Mouse (Mus musculus) limb, embryonic 14.5 days (tissue): ENCODE data around the gene Tmem131l. TPM values are rescaled to one million over a fixed set of nuclear protein-coding genes. Genes with fewer than 3 reads are reported as not detected.

Experiments used
- ATAC-seq: fragments of 200-750 bp; cut with Nextera tagmentation; 2 replicates; pipeline ENCODE4 v1.8.0; 2017; ENCODE audit warnings: low read depth, moderate number of reproducible peaks, moderate TSS enrichment; ENCODE audit not compliant: low FRiP score
- DNase-seq: peaks from one replicate; pipeline ENCODE4 v3.0.0-alpha.2; 2015; ENCODE audit warnings: low spot score
- H3K27ac ChIP-seq: fragments of 300-500 bp; sonication (generic); replicated peaks from 2 replicates; pipeline ENCODE4 v1.5.1; 2014; ENCODE audit warnings: low read depth, mild to moderate bottlenecking, low read length, moderate library complexity, mixed read lengths
- H3K27me3 ChIP-seq: fragments of 300-500 bp; sonication (generic); 2 replicates; pipeline ENCODE4 v1.6.1; 2014; ENCODE audit warnings: low read length, mixed read lengths; ENCODE audit not compliant: control insufficient read depth, insufficient read depth
- H3K36me3 ChIP-seq: fragments of 300-500 bp; sonication (generic); 2 replicates; pipeline ENCODE4 v1.6.1; 2014; ENCODE audit warnings: mild to moderate bottlenecking, low read length, moderate library complexity, mixed read lengths; ENCODE audit not compliant: control insufficient read depth, insufficient read depth
- H3K4me1 ChIP-seq: fragments of 300-500 bp; sonication (generic); 2 replicates; pipeline ENCODE4 v1.6.1; 2014; ENCODE audit warnings: antibody characterized with exemption, low read length, mixed read lengths; ENCODE audit not compliant: control insufficient read depth, insufficient read depth
- H3K4me2 ChIP-seq: fragments of 300-500 bp; sonication (generic); replicated peaks from 2 replicates; pipeline ENCODE4 v1.6.1; 2014; ENCODE audit warnings: low read depth, mild to moderate bottlenecking, low read length, moderate library complexity; ENCODE audit not compliant: severe bottlenecking
- H3K4me3 ChIP-seq: fragments of 300-500 bp; sonication (generic); replicated peaks from 2 replicates; pipeline ENCODE4 v1.5.1; 2014; ENCODE audit warnings: low read length
- H3K9ac ChIP-seq: fragments of 300-500 bp; sonication (generic); 2 replicates; pipeline ENCODE4 v1.6.1; 2014; ENCODE audit warnings: mild to moderate bottlenecking, low read depth, low read length, moderate library complexity; ENCODE audit not compliant: severe bottlenecking
- H3K9me3 ChIP-seq: fragments of 300-500 bp; sonication (generic); 2 replicates; pipeline ENCODE4 v1.6.1; 2016; ENCODE audit warnings: low read length; ENCODE audit not compliant: control insufficient read depth
- POLR2A ChIP-seq: fragments of 200-500 bp; IDR thresholded peaks from 2 replicates; pipeline ENCODE4 v1.8.0; 2012; ENCODE audit warnings: inconsistent platforms, mild to moderate bottlenecking, moderate library complexity, borderline replicate concordance; ENCODE audit not compliant: insufficient read depth, insufficient read length; ENCODE audit errors: extremely low read depth
- WGBS: fragments of 180-500 bp; shearing (Covaris S2); extraction: QIAGEN DNeasy Blood & Tissue Kit; methylation state at CpG from one replicate; pipeline ENCODE4 v1.1.7; 2014; 5-methylcytosine and 5-hydroxymethylcytosine counted together
- polyA plus RNA-seq, 2 experiments: library from polyadenylated mRNA; depleted of rRNA in 1 of 2; stranded (reverse) in 1 of 2; unstranded in 1 of 2; fragments of >200 nt; fragmentation: Nextera tagmentation in 1 of 2; extraction: Ambion mirVana in 1 of 2; gene quantifications; 2 replicates each; pipeline versions ENCODE4 v1.2.1 to v1.2.3; 2012 to 2014

Tmem131l gene
- polyA plus RNA-seq, 2 experiments: 52.4 to 59.8 TPM

GRCm38 (mm10) chr3:83962571-83962970 lies 77.4 kb downstream of the Tmem131l start:
- peak; percentile 27 for DNase-seq

DNA sequence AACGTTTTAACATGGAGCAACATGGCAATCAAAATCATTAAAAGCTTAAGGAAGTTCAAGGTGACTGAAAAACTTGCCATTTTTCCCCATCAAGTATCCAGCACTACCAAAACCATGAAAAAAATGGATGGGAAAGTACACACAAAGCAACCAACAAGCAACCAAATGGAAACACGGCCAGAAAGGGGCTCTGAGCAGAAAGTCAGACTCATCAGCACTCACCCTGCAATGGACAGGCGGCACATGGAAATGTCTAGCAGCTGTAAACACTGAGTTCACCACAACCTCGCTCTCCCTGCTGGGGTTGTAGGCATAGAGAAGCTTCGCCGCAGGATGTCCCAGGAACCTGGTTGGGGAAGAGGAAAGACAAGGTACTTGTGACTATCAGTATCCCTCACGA lies 77.9 kb downstream of the Tmem131l start:
- no peaks in the 10 kb centered on the region for H3K27me3 ChIP-seq
- TF ChIP-seq POLR2A: no peak
- ATAC-seq: peak; percentile 19; the same call in 1 of the 2 replicates
- H3K4me3 ChIP-seq: no peak overlapping the region
- no peaks in the 10 kb centered on the region for H3K9me3 ChIP-seq
- H3K9ac ChIP-seq: no peak overlapping the region
- H3K4me1 ChIP-seq: no peaks in the 10 kb centered on the region
- DNase-seq: no peak
- H3K4me2 ChIP-seq: no peak overlapping the region
- 85% methylated on average over 7 of the region's 7 CpGs for WGBS
- no peak overlapping the region for H3K27ac ChIP-seq
- peaks cover 34% of the 10 kb centered on the region for H3K36me3 ChIP-seq

More at GRCm38 (mm10) chr3:83962571-83962970, 77.4 kb downstream of the Tmem131l start:
- Histone ChIP-seq H3K4me3 (no peak overlapping the region), H3K36me3 (peaks cover 29% of the 10 kb centered on the region), H3K27ac (no peak overlapping the region), H3K27me3 (no peaks in the 10 kb centered on the region), H3K4me2 (no peak overlapping the region), H3K9ac (no peak overlapping the region), H3K9me3 (no peaks in the 10 kb centered on the region), H3K4me1 (no peaks in the 10 kb centered on the region)
- ATAC-seq: peak; percentile 79
- no peak for TF ChIP-seq POLR2A
- WGBS: 67% methylated on average over 3 of the region's 3 CpGs

- no peak for DNase-seq
- H3K36me3 ChIP-seq: peaks cover 39% of the 10 kb centered on the region
- no peak for TF ChIP-seq POLR2A
These were observed 80.9 kb downstream of the Tmem131l start for GRCm38 (mm10) chr3:83958951-83959681.

GRCm38 (mm10) chr3:83953879-83954278 lies 86.1 kb downstream of the Tmem131l start:
- Histone ChIP-seq H3K27ac (no peak overlapping the region), H3K4me1 (0 out of 2 replicates have a peak, but pooled peaks cover 2% of the 10 kb centered on the region), H3K36me3 (peaks cover 32% of the 10 kb centered on the region), H3K9me3 (no peaks in the 10 kb centered on the region), H3K9ac (no peak overlapping the region), H3K27me3 (no peaks in the 10 kb centered on the region), H3K4me2 (no peak overlapping the region), H3K4me3 (no peak overlapping the region)
- ATAC-seq: no peak
- no peak for DNase-seq
- 84% methylated on average over 8 of the region's 8 CpGs for WGBS
- no peak for TF ChIP-seq POLR2A

More at GRCm38 (mm10) chr3:83958951-83959681, 80.9 kb downstream of the Tmem131l start:
- H3K9me3 ChIP-seq: no peaks in the 10 kb centered on the region
- H3K4me3 ChIP-seq: no peak overlapping the region
- H3K27me3 ChIP-seq: no peaks in the 10 kb centered on the region
- no peak overlapping the region for H3K9ac ChIP-seq
- WGBS: 84% methylated on average over 7 of the region's 7 CpGs
- H3K4me2 ChIP-seq: no peak overlapping the region
- no peak overlapping the region for H3K27ac ChIP-seq
- no peak for ATAC-seq
- no peaks in the 10 kb centered on the region for H3K4me1 ChIP-seq

GRCm38 (mm10) chr3:83948801-83949200 lies 91.2 kb downstream of the Tmem131l start:
- H3K36me3 ChIP-seq: peaks cover 14% of the 10 kb centered on the region; the same call in 1 of the 2 replicates
- 71% methylated on average over 4 of the region's 4 CpGs for WGBS

More at GRCm38 (mm10) chr3:83948801-83949200, 91.2 kb downstream of the Tmem131l start:
- Histone ChIP-seq H3K4me3 (no peak overlapping the region), H3K27me3 (no peaks in the 10 kb centered on the region), H3K27ac (no peak overlapping the region), H3K9me3 (no peaks in the 10 kb centered on the region), H3K4me2 (no peak overlapping the region), H3K9ac (0 out of 2 replicates have a peak overlapping the region, but pooled peaks have one; percentile 21), H3K4me1 (peaks cover 3% of the 10 kb centered on the region; the same call in 1 of the 2 replicates)
- no peak for TF ChIP-seq POLR2A
- DNase-seq: no peak
- ATAC-seq: no peak
